Mouse (Mus musculus) kidney, embryonic 16.5 days (tissue): ENCODE measurements around the gene Tmem135. TPM values are rescaled to one million over a fixed set of nuclear protein-coding genes. Genes with fewer than 3 reads are reported as not detected.

Source experiments
- ATAC-seq: fragments of 200-750 bp; cut with Nextera tagmentation; 2 replicates; pipeline ENCODE4 v1.8.0; 2017; ENCODE audit warnings: moderate TSS enrichment; ENCODE audit not compliant: low FRiP score, low TSS enrichment
- H3K27ac ChIP-seq: fragments of 300-500 bp; sonication (generic); 2 replicates; pipeline ENCODE4 v1.5.1; 2014; ENCODE audit warnings: low read length
- H3K27me3 ChIP-seq: fragments of 300-500 bp; sonication (generic); 2 replicates; pipeline ENCODE4 v1.6.1; 2014; ENCODE audit warnings: low read length, control low read depth, mixed read lengths; ENCODE audit not compliant: insufficient read depth
- H3K36me3 ChIP-seq: fragments of 300-500 bp; sonication (generic); 2 replicates; pipeline ENCODE4 v1.6.1; 2014; ENCODE audit warnings: low read length, control low read depth, mixed read lengths; ENCODE audit not compliant: insufficient read depth
- H3K4me1 ChIP-seq: fragments of 300-500 bp; sonication (generic); 2 replicates; pipeline ENCODE4 v1.6.1; 2014; ENCODE audit warnings: low read length, control low read depth, mixed read lengths; ENCODE audit not compliant: insufficient read depth
- H3K4me2 ChIP-seq: fragments of 300-500 bp; sonication (generic); replicated peaks from 2 replicates; pipeline ENCODE4 v1.6.1; 2014; ENCODE audit warnings: low read depth, low read length
- H3K4me3 ChIP-seq: fragments of 300-500 bp; sonication (generic); 2 replicates; pipeline ENCODE4 v1.5.1; 2014; ENCODE audit warnings: mild to moderate bottlenecking, low read length
- H3K9ac ChIP-seq: fragments of 300-500 bp; sonication (generic); replicated peaks from 2 replicates; pipeline ENCODE4 v1.6.1; 2014; ENCODE audit warnings: low read length
- H3K9me3 ChIP-seq: fragments of 300-500 bp; sonication (generic); 2 replicates; pipeline ENCODE4 v1.6.1; 2016; ENCODE audit warnings: low read length, control low read depth
- WGBS: fragments of 180-500 bp; shearing (Covaris S2); extraction: QIAGEN DNeasy Blood & Tissue Kit; methylation state at CpG from one replicate; pipeline ENCODE4 v1.1.7; 2014; 5-methylcytosine and 5-hydroxymethylcytosine counted together
- polyA plus RNA-seq: library from polyadenylated mRNA; unstranded; fragments of >200 nt; fragmentation: Nextera tagmentation; extraction: Ambion mirVana; gene quantifications from 2 replicates; pipeline ENCODE4 v1.2.1, GENCODE M21; 2015

Tmem135 gene
- polyA plus RNA-seq, 1 experiment from 2014 or later, result 37.6 TPM

- H3K4me3 ChIP-seq, result no peak overlapping the region
- H3K4me1 ChIP-seq, result peaks cover 18% of the 10 kb centered on the region
- WGBS, result 72% methylated on average over 4 of the region's 4 CpGs
- no peaks in the 10 kb centered on the region for H3K9me3 ChIP-seq
- H3K9ac ChIP-seq, result no peak overlapping the region
- no peaks in the 10 kb centered on the region for H3K36me3 ChIP-seq
- ATAC-seq, result no peak
- H3K27me3 ChIP-seq, result no peaks in the 10 kb centered on the region
- no peak overlapping the region for H3K4me2 ChIP-seq
- H3K27ac ChIP-seq, result no peak overlapping the region
These were observed 11.6 kb downstream of the Tmem135 start for GRCm38 (mm10) chr7:89392388-89392787.

DNA sequence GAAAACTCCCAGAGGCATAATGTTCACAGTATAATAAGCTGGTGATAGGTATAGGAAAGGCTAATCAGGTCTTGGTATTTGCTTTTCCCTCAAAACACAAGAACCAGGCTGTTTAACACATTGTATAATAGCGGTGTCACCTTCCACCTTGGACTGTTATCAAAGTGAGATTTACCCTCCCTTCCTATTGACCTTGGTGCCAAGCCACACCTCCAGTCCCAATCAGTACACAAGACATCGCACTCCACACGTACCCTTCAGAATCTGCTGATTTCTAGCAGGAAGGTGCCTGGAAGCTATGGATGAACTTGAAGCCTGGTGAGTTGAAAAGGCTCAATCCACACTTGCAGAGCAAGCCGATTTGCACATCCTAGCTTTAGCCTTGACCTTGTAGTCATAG is 12.2 kb downstream of the Tmem135 start:
- no peak for ATAC-seq
- no peak overlapping the region for H3K4me2 ChIP-seq
- no peak overlapping the region for H3K27ac ChIP-seq
- H3K9ac ChIP-seq, result no peak overlapping the region
- peaks cover 20% of the 10 kb centered on the region for H3K4me1 ChIP-seq
- 76% methylated on average over 4 of the region's 4 CpGs for WGBS
- H3K4me3 ChIP-seq, result no peak overlapping the region
- H3K9me3 ChIP-seq, result no peaks in the 10 kb centered on the region
- H3K36me3 ChIP-seq, result no peaks in the 10 kb centered on the region
- H3K27me3 ChIP-seq, result no peaks in the 10 kb centered on the region

- WGBS, result 88% methylated on average over 3 of the region's 3 CpGs
- no peak overlapping the region for H3K4me2 ChIP-seq
- H3K9ac ChIP-seq, result no peak overlapping the region
- no peaks in the 10 kb centered on the region for H3K36me3 ChIP-seq
- no peaks in the 10 kb centered on the region for H3K9me3 ChIP-seq
- no peaks in the 10 kb centered on the region for H3K27me3 ChIP-seq
- H3K4me3 ChIP-seq, result no peak overlapping the region
- no peak for ATAC-seq
- H3K4me1 ChIP-seq, result peaks cover 24% of the 10 kb centered on the region
- H3K27ac ChIP-seq, result no peak overlapping the region
These were observed 12.7 kb downstream of the Tmem135 start for GRCm38 (mm10) chr7:89391281-89391680.

GRCm38 (mm10) chr7:89390660-89391059 is 13.4 kb downstream of the Tmem135 start:
- Histone ChIP-seq H3K27ac (no peak overlapping the region), H3K4me1 (peaks cover 31% of the 10 kb centered on the region), H3K9ac (no peak overlapping the region), H3K36me3 (no peaks in the 10 kb centered on the region), H3K27me3 (no peaks in the 10 kb centered on the region), H3K9me3 (no peaks in the 10 kb centered on the region), H3K4me3 (no peak overlapping the region), H3K4me2 (no peak overlapping the region)
- ATAC-seq, result no peak
- 61% methylated on average over 2 of the region's 2 CpGs for WGBS

DNA sequence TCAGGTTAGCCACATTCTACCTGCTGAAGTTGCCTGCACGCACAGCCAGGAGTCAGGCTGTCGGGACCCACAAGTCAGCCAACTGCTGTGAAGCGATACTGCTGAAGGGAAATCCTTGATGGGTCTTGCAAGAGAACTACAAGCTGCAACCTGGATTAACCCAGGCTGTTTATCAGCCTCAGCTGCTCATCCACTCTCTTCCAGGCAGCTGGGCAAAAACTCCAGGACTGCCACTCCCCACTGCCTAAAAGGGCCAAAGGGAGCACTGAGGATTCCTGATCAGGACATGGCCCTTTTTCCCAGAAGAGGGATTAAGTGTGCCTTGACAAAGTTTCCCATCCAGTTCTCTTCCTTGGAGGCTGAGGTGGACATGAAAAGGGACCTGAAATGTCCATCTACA is 15.0 kb downstream of the Tmem135 start:
- Histone ChIP-seq H3K9ac (no peak overlapping the region), H3K4me2 (no peak overlapping the region), H3K9me3 (no peaks in the 10 kb centered on the region), H3K27ac (0 out of 2 replicates have a peak overlapping the region, but pooled peaks have one; percentile 38), H3K36me3 (no peaks in the 10 kb centered on the region), H3K4me1 (peaks cover 31% of the 10 kb centered on the region), H3K4me3 (no peak overlapping the region), H3K27me3 (no peaks in the 10 kb centered on the region)
- WGBS, result 46% methylated on average over 3 of the region's 3 CpGs
- peak; percentile 46; the same call in 1 of the 2 replicates for ATAC-seq

- Histone ChIP-seq H3K36me3 (no peaks in the 10 kb centered on the region), H3K9ac (no peak overlapping the region), H3K4me3 (no peak overlapping the region), H3K4me2 (no peak overlapping the region), H3K4me1 (peaks cover 28% of the 10 kb centered on the region), H3K9me3 (no peaks in the 10 kb centered on the region), H3K27ac (no peak overlapping the region), H3K27me3 (no peaks in the 10 kb centered on the region)
- ATAC-seq, result no peak
- 90% methylated on average over 3 of the region's 3 CpGs for WGBS
These were observed 21.1 kb downstream of the Tmem135 start for GRCm38 (mm10) chr7:89382892-89383291.

GRCm38 (mm10) chr7:89380935-89381705 is 22.9 kb downstream of the Tmem135 start:
- Histone ChIP-seq H3K9ac (no peak overlapping the region), H3K36me3 (no peaks in the 10 kb centered on the region), H3K27ac (peak overlapping the region; percentile 70), H3K27me3 (no peaks in the 10 kb centered on the region), H3K9me3 (no peaks in the 10 kb centered on the region), H3K4me1 (peaks cover 16% of the 10 kb centered on the region; the same call in 1 of the 2 replicates), H3K4me3 (no peak overlapping the region), H3K4me2 (no peak overlapping the region)
- WGBS, result 22% methylated on average over 7 of the region's 7 CpGs
- peak; percentile 42; the same call in 1 of the 2 replicates for ATAC-seq

- no peaks in the 10 kb centered on the region for H3K27me3 ChIP-seq
- H3K27ac ChIP-seq, result no peak overlapping the region
- H3K4me3 ChIP-seq, result no peak overlapping the region
- no peak for ATAC-seq
- 59% methylated on average over 6 of the region's 6 CpGs for WGBS
- no peak overlapping the region for H3K9ac ChIP-seq
- peaks cover 14% of the 10 kb centered on the region for H3K4me1 ChIP-seq
- no peak overlapping the region for H3K4me2 ChIP-seq
- no peaks in the 10 kb centered on the region for H3K36me3 ChIP-seq
- H3K9me3 ChIP-seq, result no peaks in the 10 kb centered on the region
These were observed 32.3 kb downstream of the Tmem135 start for GRCm38 (mm10) chr7:89371623-89372295.

GRCm38 (mm10) chr7:89370917-89371316 is 33.1 kb downstream of the Tmem135 start:
- H3K4me2 ChIP-seq, result no peak overlapping the region
- H3K36me3 ChIP-seq, result no peaks in the 10 kb centered on the region
- H3K4me3 ChIP-seq, result no peak overlapping the region
- no peaks in the 10 kb centered on the region for H3K27me3 ChIP-seq
- no peak for ATAC-seq
- no peak overlapping the region for H3K9ac ChIP-seq
- H3K27ac ChIP-seq, result no peak overlapping the region
- H3K9me3 ChIP-seq, result no peaks in the 10 kb centered on the region
- H3K4me1 ChIP-seq, result peaks cover 14% of the 10 kb centered on the region
- 47% methylated on average over 1 of the region's 1 CpGs for WGBS

DNA sequence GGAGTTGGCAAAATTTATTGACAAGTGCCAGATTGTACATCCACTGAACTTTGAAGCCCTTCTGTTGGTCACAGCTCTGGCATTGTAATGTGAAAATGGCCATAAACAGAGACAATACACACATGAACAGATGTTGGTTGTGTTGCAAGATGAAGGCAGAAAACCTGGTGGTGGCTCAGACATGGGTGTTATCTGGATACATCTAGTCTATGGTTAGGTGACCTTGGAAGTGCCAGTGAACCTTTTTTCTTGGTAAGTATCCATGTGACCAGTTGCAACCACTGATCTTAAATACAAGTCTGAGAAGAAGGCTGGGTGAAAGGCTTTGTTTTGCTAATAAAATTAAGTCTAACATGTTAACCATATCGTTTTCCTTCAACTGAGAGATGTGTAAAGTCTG is 33.9 kb downstream of the Tmem135 start:
- Histone ChIP-seq H3K36me3 (no peaks in the 10 kb centered on the region), H3K4me2 (no peak overlapping the region), H3K27me3 (no peaks in the 10 kb centered on the region), H3K27ac (no peak overlapping the region), H3K4me3 (no peak overlapping the region), H3K9me3 (no peaks in the 10 kb centered on the region), H3K4me1 (peaks cover 14% of the 10 kb centered on the region), H3K9ac (no peak overlapping the region)
- no peak for ATAC-seq
- WGBS, result 78% methylated on average over 1 of the region's 1 CpGs
